Mouse (Mus musculus): Measurements from ENCODE around the gene Dpysl5.

The Dpysl5 gene

DNA sequence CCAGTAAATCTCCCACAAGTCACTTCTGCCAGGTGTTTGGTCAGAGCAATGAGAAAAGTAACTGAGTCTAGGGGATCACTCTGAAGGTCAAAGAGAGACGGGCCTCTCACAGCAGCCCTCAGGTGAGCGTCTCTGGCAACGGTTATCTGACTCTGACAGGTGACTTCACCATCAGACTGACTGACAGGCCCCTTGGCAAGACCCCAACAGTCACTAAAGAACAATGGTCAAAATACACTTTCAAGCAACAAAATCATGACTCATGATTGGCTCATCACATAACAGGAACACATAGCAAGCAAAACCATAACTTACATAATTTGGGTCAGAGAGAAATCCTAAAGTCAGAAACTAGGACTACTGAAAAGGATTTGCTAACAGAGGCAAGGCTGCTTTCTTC lies 9.5 kb upstream of the Dpysl5 start:
- no peak for DNase-seq (ENCODE audit: low read depth, low spot score)

DNA sequence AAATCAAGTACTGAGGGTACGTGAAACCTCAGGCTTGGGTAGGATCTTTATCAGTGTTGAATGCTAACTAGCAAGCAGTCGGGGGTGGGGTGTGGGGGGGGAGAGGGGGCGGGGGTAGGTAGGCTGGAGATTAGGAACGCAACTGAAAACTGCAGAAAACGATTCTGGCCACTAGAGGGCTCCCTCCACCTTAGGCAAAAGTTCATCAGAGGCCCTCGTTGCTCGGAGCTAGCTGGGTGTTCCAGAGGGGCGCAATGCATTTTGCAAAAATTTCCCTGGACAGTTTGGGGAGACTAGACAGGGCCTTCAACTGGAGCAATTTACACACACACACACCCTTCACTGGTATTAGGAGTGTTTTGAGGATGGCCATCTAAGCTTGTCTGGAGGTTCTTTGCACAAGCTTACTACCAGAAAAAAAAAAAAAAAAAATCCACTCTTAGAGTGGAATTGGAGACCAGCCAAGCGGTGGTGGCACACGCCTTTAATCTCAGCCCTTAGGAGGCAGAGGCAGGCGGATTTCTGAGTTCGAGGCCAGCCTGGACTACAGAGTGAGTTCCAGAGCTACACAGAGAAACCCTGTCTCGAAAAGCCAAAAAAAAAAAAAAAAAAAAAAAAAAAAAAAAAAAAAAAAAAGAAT lies 1.5 kb upstream of the Dpysl5 start:
- peak; percentile 92 for DNase-seq (ENCODE audit: low read depth, low spot score)

DNA sequence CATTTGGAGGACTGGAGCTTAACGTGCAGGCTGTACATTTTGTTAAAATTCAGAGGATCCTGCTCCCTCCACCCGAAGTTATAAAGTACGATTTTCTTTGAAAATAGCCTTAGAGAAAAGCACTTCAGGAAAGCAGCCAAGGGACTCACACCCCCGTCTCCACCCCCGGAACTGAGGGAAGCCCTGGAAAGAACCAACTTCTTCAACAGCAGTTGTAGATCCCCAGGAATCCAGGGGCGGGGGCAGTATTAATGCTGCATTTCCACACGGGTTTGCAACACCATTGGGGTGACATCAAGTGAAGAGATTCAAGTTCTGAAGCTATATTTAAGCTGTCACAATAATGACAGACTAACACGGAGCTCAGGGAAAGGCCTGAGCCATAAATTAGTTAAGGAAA lies 878 bp upstream of the Dpysl5 start:
- DNase-seq (ENCODE audit: low read depth, low spot score) = no peak

DNA sequence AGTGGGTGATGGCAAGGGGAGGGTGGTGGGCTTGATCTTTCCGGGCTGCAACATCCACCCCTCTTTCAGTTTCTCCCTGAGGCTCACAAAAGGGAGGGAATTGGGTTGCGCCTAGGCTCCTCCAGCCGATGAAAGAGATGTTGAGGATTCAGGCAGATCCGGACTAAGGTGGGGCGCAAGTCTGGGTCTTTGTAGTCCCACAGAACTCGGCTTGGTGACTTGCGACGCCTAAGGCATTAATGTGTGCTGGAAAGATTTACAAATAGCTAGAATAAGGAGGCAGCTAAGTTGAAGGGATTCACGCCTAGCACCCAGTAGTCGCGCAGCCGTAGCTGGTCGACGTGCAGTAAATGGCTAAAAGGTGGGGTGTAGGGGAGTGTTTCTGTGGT lies 632 bp downstream of the Dpysl5 start:
- DNase-seq (ENCODE audit: low read depth, low spot score) = no peak

DNA sequence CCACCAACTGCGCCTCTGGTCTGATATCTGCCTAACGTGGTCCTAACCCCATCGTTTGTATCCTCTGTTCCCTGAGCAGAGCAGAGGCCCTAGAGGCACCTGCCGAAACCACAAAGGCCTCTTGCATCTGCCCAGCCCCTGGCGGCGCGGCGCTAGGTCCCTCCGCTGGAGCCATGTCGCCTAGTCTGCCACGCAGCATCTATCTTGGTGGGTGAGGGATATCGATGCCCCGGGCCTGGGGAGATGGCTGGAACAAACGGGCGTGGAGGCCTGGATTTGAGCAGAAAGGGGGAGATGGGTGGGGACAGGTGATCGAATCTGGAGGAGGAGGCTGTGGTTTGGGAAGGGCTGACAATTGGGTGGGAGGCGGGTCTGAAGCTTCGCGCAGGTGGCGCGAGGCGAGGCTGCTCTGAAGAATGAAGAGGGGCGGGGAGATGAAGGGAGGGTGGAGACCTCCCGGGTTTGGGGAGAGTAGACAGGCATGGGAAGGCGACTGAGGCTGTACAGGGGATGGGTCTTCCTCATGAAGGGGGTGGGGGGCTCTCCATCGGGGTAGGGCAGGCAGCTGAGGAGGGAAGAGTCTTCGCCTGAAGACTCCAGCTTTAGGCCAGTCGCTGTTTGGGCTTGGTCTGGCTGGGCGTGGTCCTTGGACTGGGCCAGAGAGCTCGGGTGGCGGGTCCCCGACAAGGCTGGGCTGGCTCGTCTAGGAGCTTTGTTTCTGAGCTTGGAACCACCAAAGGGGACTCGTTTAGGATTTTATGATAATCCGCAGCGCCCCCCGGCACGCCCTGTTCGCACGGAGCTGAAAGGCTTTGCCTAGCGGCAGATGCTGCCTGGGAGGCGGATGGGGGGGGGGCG lies 1.3 kb downstream of the Dpysl5 start:
- DNase-seq (ENCODE audit: low read depth, low spot score) = peak; percentile 58

DNA sequence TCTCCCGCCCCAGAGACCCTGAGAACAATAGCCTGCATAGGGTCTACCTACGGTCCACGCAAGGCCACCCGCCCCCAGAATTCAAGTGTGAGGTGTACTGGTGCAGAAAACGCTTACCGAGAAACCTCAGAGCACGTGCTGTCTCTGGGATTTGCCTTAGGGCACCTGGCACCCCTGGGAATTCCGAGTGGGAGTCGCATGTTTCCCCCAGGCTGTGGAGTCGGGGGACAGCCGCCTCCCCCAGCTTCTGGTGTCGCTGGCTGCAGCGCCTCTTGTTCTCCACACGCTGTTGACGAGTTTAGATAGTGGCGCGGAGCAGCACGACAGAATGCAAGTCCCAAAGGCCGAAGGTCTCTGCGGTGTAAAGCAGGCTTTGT lies 1.9 kb downstream of the Dpysl5 start:
- peak; percentile 60 for DNase-seq (ENCODE audit: low read depth, low spot score)

DNA sequence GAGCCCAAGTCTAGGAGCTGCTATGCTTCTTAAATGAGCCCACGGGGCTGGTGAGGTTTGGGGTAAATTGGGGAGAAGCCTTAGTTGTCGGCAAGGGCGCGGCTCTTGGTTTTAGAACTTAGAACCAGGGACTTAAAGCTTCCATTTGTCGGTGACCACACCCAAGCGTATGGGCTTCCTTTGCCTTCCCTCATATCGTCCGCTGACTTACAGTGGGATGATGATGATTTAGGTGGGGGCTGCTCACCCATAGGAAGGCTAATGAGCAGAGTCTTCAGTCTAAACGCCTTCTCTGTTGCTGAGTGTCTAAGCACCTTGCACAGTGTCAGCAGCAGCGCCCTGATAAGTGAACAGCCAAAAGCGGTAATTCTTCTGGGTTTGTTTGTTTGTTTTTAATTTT lies 2.3 kb downstream of the Dpysl5 start:
- no peak for DNase-seq (ENCODE audit: low read depth, low spot score)

DNA sequence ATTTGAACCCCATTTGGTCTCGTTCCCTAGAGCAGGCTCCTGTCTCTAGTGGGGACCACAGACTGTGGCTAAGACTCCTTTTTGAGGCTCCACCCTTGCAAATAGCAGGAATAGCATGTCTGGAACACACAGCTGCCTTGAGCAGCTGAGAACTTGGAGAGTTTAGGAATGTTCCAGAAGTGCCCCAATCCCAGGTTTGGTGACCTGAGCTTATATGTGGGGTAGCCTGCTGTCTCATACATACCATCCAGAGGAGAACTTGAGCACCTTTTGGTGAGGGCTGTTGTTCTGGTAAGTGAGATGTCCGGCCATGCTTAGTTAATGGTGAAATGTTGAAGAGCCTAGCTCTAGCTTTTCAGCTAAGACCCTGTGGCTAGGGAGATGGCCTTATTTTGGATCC lies 4.9 kb downstream of the Dpysl5 start:
- no peak for DNase-seq (ENCODE audit: low read depth, low spot score)

DNA sequence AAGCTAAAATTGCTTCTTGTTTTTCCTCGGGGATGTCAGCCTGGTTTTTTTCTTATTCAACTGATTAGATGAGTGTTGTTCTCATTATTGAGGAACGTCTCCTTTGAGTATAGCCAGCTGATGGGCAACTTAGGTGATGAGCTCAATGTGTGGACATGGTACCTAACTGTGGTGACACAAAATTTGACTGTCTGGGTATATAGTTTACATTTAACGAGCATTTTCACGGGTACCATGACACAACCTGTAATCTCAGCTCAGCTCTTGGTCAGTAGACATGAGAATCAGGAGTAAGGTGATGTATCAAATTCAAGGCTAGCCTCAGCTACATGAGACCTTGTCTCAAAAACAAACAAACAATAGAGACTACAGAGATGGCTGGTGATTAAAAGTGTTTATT lies 6.1 kb downstream of the Dpysl5 start:
- DNase-seq (ENCODE audit: low read depth, low spot score) = no peak

DNA sequence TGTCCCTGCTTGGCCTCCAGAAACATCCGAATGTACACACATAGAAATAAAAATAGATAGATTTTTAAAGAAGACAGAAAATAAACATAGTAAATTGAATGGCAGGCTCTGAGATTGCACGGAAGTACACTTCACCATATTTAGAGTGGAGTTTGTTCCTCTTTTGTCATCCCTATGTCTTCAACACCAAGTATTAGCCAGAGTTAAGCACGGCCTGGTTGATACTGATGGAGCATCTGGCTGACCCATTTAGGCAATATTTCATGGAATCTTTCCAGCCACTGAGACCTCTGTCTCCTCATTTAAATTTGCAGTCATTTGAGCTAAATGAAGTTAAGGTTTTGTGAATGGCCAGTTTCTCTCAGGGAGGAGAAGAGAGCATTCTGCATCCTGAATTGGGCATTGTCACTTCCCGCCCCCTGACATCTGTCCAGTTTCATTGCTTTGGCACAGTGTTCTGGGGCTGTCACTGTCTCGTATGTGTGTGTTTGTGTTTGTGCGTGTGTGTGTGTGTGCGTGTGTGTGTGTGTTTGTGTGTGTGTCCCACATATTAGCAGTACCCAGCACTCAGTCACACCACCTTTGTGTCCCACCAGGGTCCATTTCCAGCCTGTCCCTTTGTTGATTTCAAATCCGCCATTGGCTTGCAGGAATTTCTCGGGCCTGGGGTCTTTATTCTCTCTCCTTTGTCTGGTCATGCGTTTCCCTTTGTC lies 6.8 kb downstream of the Dpysl5 start:
- DNase-seq (ENCODE audit: low read depth, low spot score) = peak; percentile 44

DNA sequence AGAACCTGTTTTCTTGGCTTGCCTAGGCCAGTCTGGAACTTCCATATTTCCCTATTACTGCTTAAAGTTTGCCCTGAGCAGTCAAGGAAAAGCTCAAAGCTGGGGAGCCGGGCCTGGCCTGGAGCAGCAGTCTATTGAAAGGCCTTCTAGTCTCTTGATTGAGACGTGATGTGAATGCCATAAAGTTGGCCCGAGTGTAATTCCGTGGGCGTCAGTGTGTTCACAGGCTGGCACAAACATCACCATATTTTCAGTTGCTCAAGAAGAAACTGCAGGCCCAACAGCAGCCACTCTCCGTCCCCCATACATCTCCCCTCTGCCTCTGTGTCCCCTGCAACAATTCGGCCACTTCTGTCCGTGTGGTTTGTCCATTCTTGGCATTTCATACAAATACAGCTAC lies 10.6 kb downstream of the Dpysl5 start:
- no peak for DNase-seq (ENCODE audit: low read depth, low spot score)

DNA sequence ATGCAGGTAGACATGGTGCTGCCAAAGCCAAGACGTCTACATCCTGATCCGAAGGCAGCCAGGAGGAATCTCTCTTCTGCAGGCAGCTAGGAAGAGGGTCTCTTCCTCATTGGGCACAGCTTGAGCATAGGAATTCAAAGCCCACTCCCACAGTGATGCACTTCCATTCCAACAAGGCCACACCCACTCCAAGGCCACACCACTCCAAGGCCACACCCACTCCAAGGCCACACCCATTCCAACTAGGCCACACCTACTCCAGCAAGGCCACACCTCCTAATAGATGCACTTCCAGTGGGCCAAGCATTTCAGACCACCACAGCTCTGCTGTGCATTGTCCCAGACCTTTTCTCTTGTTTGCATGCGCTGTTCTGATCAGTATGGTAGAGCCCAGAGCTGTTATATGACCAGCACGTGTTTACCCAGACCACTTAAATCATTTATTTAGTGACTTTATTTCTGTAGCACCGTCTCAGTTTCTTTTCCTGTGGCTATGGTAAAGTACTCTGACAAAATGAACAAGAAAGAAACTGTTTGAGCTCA lies 14.9 kb downstream of the Dpysl5 start:
- no peak for DNase-seq (ENCODE audit: low read depth, low spot score)

DNA sequence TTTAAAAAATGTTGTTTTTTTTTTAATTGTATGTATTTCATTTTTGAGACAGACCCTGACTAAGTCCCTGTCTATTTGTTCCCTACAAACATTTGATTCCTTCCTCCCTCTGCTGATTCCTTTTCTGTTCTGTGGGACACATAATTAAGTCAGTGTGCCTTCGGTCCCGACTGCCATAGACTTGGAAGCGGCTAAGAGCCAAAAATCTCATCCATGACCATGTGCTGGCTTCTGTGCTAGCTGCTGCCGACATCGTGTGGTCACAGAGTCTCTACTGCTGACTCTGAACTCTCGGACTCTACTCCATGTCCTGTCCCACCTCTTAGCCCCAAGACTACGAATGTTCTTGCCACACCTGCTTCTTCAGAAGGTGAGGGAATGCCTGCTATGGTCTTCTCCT lies 21.1 kb downstream of the Dpysl5 start:
- DNase-seq (ENCODE audit: low read depth, low spot score) = no peak

DNA sequence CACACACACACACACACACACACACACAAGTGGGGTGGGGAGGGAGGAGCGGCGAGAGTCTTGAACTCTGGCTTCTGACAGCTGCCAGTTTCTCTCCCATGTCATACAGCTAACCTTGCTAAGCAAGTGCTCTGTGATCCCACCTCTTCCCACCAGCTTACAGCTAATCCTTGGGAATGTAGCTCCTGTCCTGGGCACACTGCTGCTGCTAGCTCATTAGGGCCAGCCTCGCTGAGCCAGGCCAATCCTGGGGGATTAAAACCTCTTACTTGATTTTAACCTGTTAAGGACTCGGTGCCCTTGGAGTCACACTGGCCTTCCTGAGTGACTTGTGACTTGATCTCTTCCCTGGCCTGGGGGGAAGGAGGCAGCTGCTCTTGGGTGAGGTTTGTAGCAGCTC lies 23.3 kb downstream of the Dpysl5 start:
- no peak for DNase-seq (ENCODE audit: low read depth, low spot score)

DNA sequence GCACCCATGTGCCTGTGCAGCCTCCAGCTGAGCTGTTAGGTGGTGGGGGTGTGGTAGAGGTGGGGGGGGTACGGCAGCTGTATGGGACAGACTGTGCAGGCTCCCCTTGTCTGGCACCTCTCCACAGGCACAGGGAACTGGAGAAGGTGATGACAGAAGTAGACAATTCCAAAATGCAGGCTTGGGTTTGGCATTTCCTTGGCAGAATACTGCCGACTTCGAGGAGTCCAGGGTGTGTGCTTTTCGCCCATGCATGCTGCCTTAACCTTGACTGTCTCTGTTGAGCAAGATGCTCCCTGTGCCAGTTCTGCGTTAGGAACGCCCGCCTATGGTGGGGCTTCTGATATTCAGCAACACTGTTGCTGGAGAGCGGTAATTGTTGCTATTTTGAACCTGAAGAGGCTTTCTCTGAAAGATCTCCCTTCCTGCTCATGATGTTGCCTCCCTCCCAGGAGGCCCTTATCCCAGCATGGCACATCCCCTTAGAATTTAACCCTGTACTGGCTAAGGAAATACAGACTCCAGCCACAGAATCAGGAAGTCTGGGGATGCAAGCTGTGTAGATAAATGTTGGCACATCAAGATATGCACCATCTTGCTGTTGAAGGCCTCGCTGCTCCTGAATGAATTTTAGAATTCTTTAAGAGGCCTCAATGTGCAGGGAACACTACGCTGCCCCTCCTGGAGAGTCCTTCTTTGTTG lies 26.9 kb downstream of the Dpysl5 start:
- DNase-seq (ENCODE audit: low read depth, low spot score) = peak; percentile 22

DNA sequence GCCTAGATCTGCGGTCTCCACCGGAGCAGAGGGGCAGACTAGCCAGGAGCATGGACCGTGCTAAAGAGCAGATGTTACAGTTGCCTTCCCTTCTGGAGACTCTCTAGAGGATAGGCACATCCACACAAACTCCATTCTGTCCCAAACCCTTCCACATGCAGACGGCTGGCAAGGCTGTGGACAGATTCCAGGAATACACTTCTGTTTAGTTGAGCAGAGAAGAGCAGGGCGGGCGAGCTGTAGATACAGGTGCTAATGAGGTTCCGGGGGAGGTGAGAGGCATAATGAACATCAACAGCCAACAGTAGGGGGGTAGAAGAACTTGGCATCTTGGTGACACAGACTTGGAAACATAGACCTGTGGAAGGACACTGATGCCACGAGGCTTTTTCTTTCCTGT lies 28.2 kb downstream of the Dpysl5 start:
- DNase-seq (ENCODE audit: low read depth, low spot score) = no peak

DNA sequence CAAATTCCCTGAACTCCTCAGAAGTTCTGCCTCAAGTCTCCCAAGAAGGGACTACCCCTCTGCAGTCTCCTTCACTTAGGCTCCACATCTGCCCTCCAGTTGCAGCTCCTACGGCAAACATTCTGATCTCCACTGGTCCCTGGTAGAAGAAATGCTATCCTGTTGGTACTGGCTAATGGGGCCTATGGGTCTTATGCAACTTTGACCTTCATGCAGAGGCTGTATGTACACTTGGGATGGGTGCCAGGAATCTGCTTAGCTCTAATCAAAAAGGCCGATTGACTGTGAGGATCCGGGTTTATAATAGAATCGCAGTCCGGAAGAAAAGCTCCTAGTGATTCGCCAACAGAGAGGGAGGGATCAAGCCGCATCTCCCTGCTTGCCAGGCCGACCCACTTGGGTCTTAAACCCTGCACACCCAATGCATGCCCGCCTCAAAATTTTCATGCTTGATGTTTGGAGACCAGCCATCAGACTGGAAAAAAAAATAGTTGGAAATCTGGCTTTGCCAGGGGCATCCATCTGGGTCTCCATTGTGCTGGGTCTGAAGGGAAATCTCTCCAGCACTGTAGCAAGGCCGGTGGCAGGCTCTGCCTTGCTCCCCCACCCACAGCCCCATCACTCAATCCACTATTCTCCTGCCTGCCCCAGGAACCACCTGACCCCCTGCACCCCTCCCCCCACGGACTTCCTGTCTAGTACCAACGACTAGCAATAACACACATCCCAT lies 38.4 kb downstream of the Dpysl5 start:
- no peak for DNase-seq (ENCODE audit: low read depth, low spot score)

DNA sequence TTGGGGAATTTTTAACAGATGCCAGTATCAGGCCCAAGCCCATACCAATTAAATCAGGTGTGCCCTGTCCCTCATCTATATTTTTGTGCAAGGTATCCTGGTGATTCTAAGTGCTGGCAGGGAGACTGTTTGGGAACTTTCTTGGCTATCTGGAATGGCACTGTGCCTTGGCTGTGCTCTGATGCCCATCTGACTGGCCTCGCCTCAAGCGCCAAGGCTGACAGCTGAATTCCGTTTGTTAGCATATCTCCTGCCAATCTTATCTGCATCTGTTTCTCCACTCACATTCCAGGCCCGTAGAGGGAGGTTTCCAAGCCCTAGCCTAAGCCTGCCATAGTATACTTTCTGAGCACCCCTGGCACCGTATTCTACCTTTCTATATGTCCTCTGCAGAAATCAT lies 39.7 kb downstream of the Dpysl5 start:
- DNase-seq (ENCODE audit: low read depth, low spot score) = no peak

DNA sequence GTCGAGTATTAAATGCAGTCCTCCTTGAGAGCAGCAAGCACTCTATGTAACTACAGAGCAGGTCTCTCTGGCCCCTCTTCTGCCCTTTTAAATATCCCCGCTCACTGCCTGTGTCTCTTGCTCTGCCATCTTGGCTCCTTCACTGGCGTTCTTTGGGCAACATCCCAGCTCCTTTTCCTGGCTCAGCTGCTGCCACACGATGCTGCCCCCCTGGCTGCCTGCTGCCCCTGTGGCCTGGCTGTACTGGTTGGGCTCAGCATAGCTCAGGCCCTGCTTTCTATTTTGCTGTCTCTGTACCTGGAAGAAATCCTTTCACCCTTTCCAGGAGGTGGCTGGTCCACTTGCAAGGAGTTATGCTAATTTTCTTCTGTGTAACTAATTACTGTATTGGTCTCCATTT lies 41.8 kb downstream of the Dpysl5 start:
- DNase-seq (ENCODE audit: low read depth, low spot score) = no peak

DNA sequence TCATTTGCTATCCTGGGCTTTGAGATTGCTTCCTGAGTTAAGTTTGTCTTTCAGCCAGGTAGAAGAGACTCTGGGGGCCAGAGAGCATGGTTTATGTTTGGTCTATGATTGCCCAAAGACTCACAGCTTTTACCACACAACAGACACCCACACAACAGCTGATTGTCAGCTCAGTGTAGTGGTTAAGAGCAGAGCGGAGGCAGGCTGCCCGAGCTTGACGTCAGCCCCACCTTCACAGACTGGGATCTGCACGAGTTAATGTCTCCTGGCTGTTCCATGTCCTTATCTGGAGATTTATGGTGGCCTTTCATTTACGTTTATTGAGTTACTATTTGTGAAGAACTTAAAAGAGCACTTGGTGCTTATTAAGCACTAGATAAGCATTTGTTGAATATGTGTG lies 43.9 kb downstream of the Dpysl5 start:
- DNase-seq (ENCODE audit: low read depth, low spot score) = no peak

DNA sequence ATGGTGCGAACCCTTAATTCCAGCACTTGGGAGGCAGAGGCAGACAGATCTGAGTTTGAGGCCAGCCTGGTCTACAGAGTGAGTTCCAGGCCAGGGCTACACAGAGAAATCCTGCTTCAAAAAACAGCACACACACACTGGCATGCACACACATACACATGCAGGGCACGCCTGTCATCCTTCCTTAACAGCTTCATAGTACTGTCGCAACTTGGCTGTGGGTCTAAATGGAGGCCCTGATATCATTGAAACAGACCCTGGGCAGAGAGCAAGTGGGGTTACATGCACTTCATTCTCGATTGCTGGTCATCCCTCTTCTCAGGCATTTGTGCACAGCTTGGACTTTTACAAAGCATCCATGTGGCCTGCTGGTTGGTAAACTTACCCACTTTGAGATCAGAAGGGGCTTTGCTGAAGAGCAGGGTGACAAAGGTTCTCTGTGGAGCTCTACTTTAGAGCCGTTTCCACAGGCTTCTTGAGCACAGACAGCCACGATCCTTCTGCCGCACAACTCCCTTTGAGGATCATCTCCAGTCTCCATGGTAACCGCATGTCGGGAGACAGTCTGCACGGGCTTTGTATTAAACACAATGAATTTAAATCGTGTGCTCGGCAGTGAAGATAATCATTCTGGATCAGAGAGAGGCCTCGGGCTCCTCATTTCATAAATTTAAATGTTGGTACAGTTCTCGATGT lies 51.6 kb downstream of the Dpysl5 start:
- peak; percentile 46 for DNase-seq (ENCODE audit: low read depth, low spot score)
